Mouse (Mus musculus) adrenal gland (tissue): ENCODE measurements at regions not wholly inside any gene's neighbourhood (a gene's known extent, or its start where the extent isn't known, plus 50 kb on each side); places are given as distances from the start of the nearest gene placed in this dataset.
"Not testable (repeated sequence)": the region's sequence is repeated elsewhere in the genome, so short reads cannot be mapped to it uniquely, and the experiment has no call there.

Source experiments
- intact Hi-C: fragments of 180-260 bp; cut with DNase I; formaldehyde crosslinking; loops from one replicate; pipeline ENCODE4 v1.15.1; 2025

GRCm38 (mm10) chr13:99742507-99742906, 158.4 kb downstream of the Cartpt start:
- intact Hi-C loops = no loop called here

GRCm38 (mm10) chr13:99741981-99742380, 158.9 kb downstream of the Cartpt start:
- intact Hi-C loops = no loop called here

- intact Hi-C loops = no loop called here
These were observed 161.5 kb downstream of the Cartpt start for GRCm38 (mm10) chr13:99739420-99739819.

- intact Hi-C loops = no loop called here
These were observed 163.6 kb downstream of the Cartpt start for GRCm38 (mm10) chr13:99737271-99737670.

- intact Hi-C loops = no loop called here
These were observed 171.7 kb downstream of the Cartpt start for GRCm38 (mm10) chr13:99729145-99729544.

GRCm38 (mm10) chr13:99724245-99724644, 176.6 kb downstream of the Cartpt start:
- intact Hi-C loops = no loop called here

- intact Hi-C loops = no loop called here
These were observed 177.5 kb downstream of the Cartpt start for GRCm38 (mm10) chr13:99723237-99723981.

- intact Hi-C loops = no loop called here
These were observed 180.3 kb downstream of the Cartpt start for GRCm38 (mm10) chr13:99720566-99720965.

GRCm38 (mm10) chr13:99696559-99696890, 180.2 kb upstream of the Map1b start:
- intact Hi-C loops = no loop called here

GRCm38 (mm10) chr13:99695874-99696558, 179.7 kb upstream of the Map1b start:
- intact Hi-C loops = no loop called here

- intact Hi-C loops = no loop called here
These were observed 163.6 kb upstream of the Map1b start for GRCm38 (mm10) chr13:99679934-99680333.

- intact Hi-C loops = no loop called here
These were observed 163.1 kb upstream of the Map1b start for GRCm38 (mm10) chr13:99679430-99679829.

GRCm38 (mm10) chr13:99676393-99676792, 160.1 kb upstream of the Map1b start:
- intact Hi-C loops = no loop called here

- intact Hi-C loops = no loop called here
These were observed 159.6 kb upstream of the Map1b start for GRCm38 (mm10) chr13:99675951-99676350.

GRCm38 (mm10) chr13:99672714-99673113, 156.4 kb upstream of the Map1b start:
- intact Hi-C loops = no loop called here

- intact Hi-C loops = no loop called here
These were observed 155.4 kb upstream of the Map1b start for GRCm38 (mm10) chr13:99671747-99672146.

- intact Hi-C loops = no loop called here
These were observed 153.7 kb upstream of the Map1b start for GRCm38 (mm10) chr13:99669987-99670534.

- intact Hi-C loops = no loop called here
These were observed 152.3 kb upstream of the Map1b start for GRCm38 (mm10) chr13:99668613-99669012.

GRCm38 (mm10) chr13:99666086-99666485, 149.7 kb upstream of the Map1b start:
- intact Hi-C loops = no loop called here

- intact Hi-C loops = not testable (repeated sequence)
These were observed 147.1 kb upstream of the Map1b start for GRCm38 (mm10) chr13:99663422-99663821.

- intact Hi-C loops = no loop called here
These were observed 131.4 kb upstream of the Map1b start for GRCm38 (mm10) chr13:99647661-99648204.

GRCm38 (mm10) chr13:99644771-99645170, 128.4 kb upstream of the Map1b start:
- intact Hi-C loops = no loop called here
